Mouse (Mus musculus) ES-E14 (cell line): ENCODE results near the gene Mctp1. TPM values are rescaled to one million over a fixed set of nuclear protein-coding genes. Genes with fewer than 3 reads are reported as not detected.

ENCODE experiments used
- DNase-seq: peaks from one replicate; pipeline ENCODE4 v3.0.0-alpha.2; 2013; ENCODE audit warnings: low read depth, low spot score
- H3K27ac ChIP-seq: 2 replicates; pipeline ENCODE4 v1.5.1; 2012; ENCODE audit warnings: low read depth, mild to moderate bottlenecking, low read length, moderate library complexity, mixed read lengths; ENCODE audit not compliant: poor library complexity, insufficient read depth, severe bottlenecking
- H3K36me3 ChIP-seq: 2 replicates; pipeline ENCODE4 v1.6.1; 2012; ENCODE audit warnings: mild to moderate bottlenecking, low read length, moderate library complexity, mixed read lengths; ENCODE audit not compliant: control insufficient read depth, poor library complexity, insufficient read depth, severe bottlenecking
- H3K4me1 ChIP-seq, 2 experiments: fragments of 150-350 bp in 1 of 2; sonication (generic) in 1 of 2; 2 replicates each; pipeline ENCODE4 v1.6.1; 2012; ENCODE audit warnings: low read length in 2 of 2, mild to moderate bottlenecking in 1 of 2, mixed read lengths in 1 of 2; ENCODE audit not compliant: control insufficient read depth in 2 of 2, insufficient read depth in 2 of 2, poor library complexity in 1 of 2
- H3K4me3 ChIP-seq, 2 experiments: fragments of 150-350 bp in 1 of 2; sonication (generic) in 1 of 2; 2 replicates each; pipeline ENCODE4 v1.5.1; 2012; ENCODE audit warnings: low read length in 2 of 2, low read depth in 1 of 2, mild to moderate bottlenecking in 1 of 2, mixed read lengths in 1 of 2; ENCODE audit not compliant: insufficient read depth in 1 of 2, poor library complexity in 1 of 2, severe bottlenecking in 1 of 2
- H3K9ac ChIP-seq: 2 replicates; pipeline ENCODE4 v1.6.1; 2012; ENCODE audit warnings: low read depth, mild to moderate bottlenecking, low read length, mixed read lengths; ENCODE audit not compliant: poor library complexity, insufficient read depth, severe bottlenecking
- H3K9me3 ChIP-seq: fragments of 150-350 bp; sonication (generic); 2 replicates; pipeline ENCODE4 v1.6.1; 2012; ENCODE audit warnings: low read depth, mild to moderate bottlenecking, low read length; ENCODE audit not compliant: control insufficient read depth, insufficient read depth
- CHD2 ChIP-seq: IDR thresholded peaks from 2 replicates; pipeline ENCODE4 v1.6.1; 2014; ENCODE audit warnings: mild to moderate bottlenecking, low read depth, low read length, inconsistent platforms
- HCFC1 ChIP-seq: IDR thresholded peaks from 2 replicates; pipeline ENCODE4 v1.6.1; 2012; ENCODE audit warnings: low read length, inconsistent platforms, borderline replicate concordance; ENCODE audit not compliant: insufficient read depth
- MAFK ChIP-seq: IDR thresholded peaks from 2 replicates; pipeline ENCODE4 v1.6.1; 2014; ENCODE audit warnings: mild to moderate bottlenecking, low read depth, low read length, inconsistent platforms; ENCODE audit not compliant: insufficient read depth
- ZC3H11A ChIP-seq: IDR thresholded peaks from 2 replicates; pipeline ENCODE4 v1.6.1; 2012; ENCODE audit warnings: low read depth, mild to moderate bottlenecking, inconsistent platforms, low read length, borderline replicate concordance
- ZNF384 ChIP-seq: IDR thresholded peaks from 2 replicates; pipeline ENCODE4 v1.6.1; 2012; ENCODE audit warnings: low read depth, low read length, inconsistent platforms
- in situ Hi-C, 2 experiments: fragments of 600-800 bp; cut with MboI; formaldehyde crosslinking; loops; one replicate each; pipeline ENCODE4 v1.15.1; 2025; ENCODE audit warnings: low sequenced_read_pairs in 2 of 2, inconsistent platforms in 1 of 2; ENCODE audit not compliant: unreplicated experiment in 2 of 2
- total RNA-seq: library from RNA; depleted of rRNA; stranded (reverse); fragments of 300-350 nt; gene quantifications from 2 replicates; pipeline ENCODE4 v1.2.3, GENCODE M21; 2012

Gene Mctp1
- total RNA-seq, 1 experiment, result 0.80 TPM

DNA sequence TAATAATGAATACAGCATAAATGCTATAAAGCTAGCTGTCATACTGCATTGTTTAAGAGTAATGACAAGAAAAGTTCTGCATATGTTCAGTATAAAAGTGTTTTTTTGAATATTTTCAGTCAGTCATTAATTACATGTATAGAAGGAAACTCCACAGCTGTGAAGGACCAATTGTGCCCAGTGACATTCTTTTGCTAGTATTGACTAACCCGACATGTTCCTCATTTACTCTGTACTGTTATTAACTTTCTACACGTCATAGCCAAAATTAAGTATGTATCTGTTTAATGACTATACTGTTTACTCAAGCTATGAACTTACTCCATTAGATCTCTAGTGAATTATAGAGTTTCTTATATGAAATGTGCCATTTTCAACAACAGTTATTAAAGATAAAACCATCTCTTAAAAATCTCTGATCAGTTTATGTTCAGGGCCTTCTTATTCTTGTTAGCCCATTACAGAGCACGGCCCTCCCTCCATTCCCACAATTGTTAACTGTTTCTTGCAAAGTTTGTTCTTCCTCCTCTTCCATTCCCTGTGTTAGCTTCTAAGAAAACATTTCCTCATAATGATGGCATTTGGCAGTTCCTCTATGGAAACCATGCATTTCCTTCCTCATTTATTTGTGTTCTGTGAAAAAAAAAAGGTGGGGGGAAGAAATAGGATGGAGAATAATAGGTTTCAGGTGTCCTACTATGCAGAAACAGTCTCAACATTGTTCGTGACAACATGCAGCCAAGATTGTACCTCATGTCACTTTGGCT, 366.5 kb downstream of the Mctp1 start:
- H3K4me3 ChIP-seq, result no peak overlapping the region
- H3K4me1 ChIP-seq, result no peaks in the 10 kb centered on the region
- no peaks in the 10 kb centered on the region for H3K36me3 ChIP-seq
- no peak overlapping the region for H3K27ac ChIP-seq
- in situ Hi-C loops, result no loop called here
- no peaks in the 10 kb centered on the region for H3K9me3 ChIP-seq
- TF ChIP-seq ZC3H11A (no peak), MAFK (no peak), ZNF384 (no peak), CHD2 (no peak), HCFC1 (no peak)
- H3K9ac ChIP-seq, result no peak overlapping the region
- no peak for DNase-seq

DNA sequence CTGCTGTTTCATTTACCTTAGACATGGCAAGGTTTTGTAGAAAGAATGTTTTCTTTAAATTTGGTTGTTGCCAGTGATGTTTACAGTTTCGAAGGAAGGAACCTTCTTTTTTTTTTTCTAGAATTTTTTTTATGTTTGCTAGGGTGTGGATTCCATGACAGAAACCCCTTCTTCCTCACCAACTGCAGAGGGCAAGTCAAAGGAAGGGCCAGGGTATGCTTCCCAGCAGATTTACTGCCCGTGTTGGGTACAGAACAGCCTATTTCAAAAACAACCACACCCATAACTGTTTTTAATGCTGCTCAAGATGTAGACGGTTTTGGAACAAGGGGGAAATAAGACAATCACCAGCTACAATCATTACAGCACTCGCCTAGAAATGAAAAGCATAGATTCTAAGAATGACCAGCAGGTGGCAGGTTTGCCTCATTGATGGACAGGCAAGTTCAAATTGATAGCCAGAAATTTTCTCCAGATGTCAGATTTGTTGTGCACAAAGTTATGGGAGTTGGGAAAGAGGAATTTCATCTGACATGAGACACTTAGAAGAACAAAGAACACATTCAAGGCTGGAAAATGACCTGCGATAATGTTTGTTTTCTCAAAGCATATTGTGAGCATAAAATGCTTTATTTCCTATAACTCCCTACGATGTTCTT, 375.6 kb downstream of the Mctp1 start:
- DNase-seq, result peak; percentile 29
- H3K36me3 ChIP-seq, result no peaks in the 10 kb centered on the region
- H3K9me3 ChIP-seq, result no peaks in the 10 kb centered on the region
- no peaks in the 10 kb centered on the region for H3K4me1 ChIP-seq
- no peak overlapping the region for H3K4me3 ChIP-seq
- in situ Hi-C loops, result no loop called here
- TF ChIP-seq ZC3H11A (no peak), MAFK (no peak), CHD2 (no peak), HCFC1 (no peak), ZNF384 (no peak)
- no peak overlapping the region for H3K27ac ChIP-seq
- no peak overlapping the region for H3K9ac ChIP-seq

DNA sequence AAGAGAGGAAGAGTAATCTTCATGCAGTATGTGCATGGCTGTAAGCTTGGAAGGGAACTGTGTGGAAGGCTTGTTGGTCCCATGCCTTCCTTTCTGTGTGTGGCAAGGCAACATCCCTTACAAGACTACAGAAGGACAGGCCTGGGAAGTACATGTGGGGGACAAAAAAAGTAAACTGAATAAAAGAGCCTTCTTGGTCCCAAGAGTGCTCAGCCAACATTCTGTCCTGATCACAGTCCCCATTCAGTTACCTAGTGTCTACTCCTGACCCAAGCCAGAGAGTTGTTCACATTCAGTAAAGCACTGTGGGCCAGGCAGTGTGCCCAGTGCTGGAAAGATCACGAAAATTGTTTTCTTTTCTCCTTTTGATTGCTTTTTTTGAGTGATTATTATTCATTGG, 415.3 kb downstream of the Mctp1 start:
- H3K9me3 ChIP-seq, result no peaks in the 10 kb centered on the region
- no peaks in the 10 kb centered on the region for H3K4me1 ChIP-seq
- no peak overlapping the region for H3K9ac ChIP-seq
- H3K27ac ChIP-seq, result no peak overlapping the region
- no peaks in the 10 kb centered on the region for H3K36me3 ChIP-seq
- TF ChIP-seq HCFC1, result no peak
- TF ChIP-seq ZC3H11A, result no peak
- no peak for TF ChIP-seq ZNF384
- no peak for TF ChIP-seq CHD2
- no peak for TF ChIP-seq MAFK
- in situ Hi-C loops, result no loop called here
- no peak overlapping the region for H3K4me3 ChIP-seq
- no peak for DNase-seq

DNA sequence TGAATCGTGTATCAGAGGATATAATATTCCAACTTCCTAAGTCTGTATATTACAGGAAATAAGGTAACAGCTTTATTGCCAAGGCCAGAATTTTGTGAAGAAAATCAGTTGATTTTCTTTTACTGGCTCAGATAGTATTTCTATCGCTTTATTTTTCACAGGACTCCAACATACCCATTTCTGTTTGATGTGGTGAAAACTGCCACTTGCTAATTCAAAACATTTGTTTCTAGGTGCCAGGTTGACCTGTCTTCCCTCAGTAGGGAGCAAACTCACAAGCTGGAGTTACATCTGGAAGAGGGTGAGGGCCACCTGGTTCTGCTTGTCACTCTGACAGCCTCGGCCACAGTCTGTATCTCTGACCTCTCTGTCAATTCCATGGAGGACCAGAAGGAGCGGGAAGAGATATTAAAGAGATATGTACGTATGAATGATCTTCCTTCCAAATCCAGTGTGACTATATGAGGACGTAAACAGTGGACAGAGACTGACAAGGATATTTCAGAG, 416.8 kb downstream of the Mctp1 start:
- H3K9me3 ChIP-seq, result no peaks in the 10 kb centered on the region
- H3K36me3 ChIP-seq, result no peaks in the 10 kb centered on the region
- in situ Hi-C loops, result no loop called here
- H3K4me3 ChIP-seq, result no peak overlapping the region
- no peak for DNase-seq
- H3K27ac ChIP-seq, result no peak overlapping the region
- H3K9ac ChIP-seq, result no peak overlapping the region
- TF ChIP-seq MAFK, result no peak
- TF ChIP-seq ZC3H11A, result no peak
- H3K4me1 ChIP-seq, result no peaks in the 10 kb centered on the region
